Mouse (Mus musculus) lung, postnatal 14 days (tissue): ENCODE data around the gene Pde8b.

ENCODE experiments used
- DNase-seq: peaks from one replicate; pipeline ENCODE4 v3.0.0; 2021

Pde8b gene

GRCm38 (mm10) chr13:95131848-95132247 is 118.3 kb downstream of the Pde8b start:
- no peak for DNase-seq

DNA sequence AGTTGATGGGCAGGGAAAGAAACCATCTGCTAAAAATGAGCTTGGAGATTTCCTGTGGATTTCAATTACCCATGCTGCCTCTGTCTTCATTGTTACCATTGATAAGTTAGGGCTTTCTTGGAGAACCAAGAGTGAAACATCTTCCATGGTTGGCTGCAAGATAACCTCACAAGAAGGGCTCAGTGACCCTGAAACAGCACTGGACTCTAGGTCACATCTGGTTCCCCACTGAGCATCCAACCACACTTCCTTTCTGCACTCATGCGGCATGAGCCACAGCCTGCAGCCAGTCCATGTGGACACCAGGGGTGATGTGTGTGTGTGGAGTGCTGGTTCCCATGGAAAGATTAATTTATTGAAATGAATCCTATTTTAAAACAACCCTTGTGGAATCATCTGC is 119.1 kb downstream of the Pde8b start:
- no peak for DNase-seq

DNA sequence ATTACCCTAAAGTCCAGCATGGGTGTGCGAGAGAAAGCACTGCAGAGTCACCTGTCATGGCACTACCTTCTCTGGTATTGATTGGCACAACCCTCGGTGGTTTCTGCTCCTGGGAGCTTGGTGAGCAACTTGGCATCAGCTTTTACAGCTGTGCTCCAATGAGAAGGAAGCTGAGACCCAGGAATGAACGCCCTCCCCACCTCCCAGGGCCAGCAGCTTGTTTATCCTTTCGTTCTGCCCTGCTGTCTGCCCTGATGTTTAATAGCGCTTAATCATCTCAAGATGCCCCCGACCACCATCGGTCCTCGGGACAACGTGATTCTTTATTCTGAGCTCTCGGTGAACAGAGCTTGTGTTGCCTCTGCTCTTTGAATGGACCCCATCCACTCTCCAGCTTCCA is 122.8 kb downstream of the Pde8b start:
- no peak for DNase-seq

GRCm38 (mm10) chr13:95126801-95127200 is 123.3 kb downstream of the Pde8b start:
- no peak for DNase-seq

- DNase-seq, result no peak
These were observed 124.5 kb downstream of the Pde8b start for GRCm38 (mm10) chr13:95125546-95126215.

- no peak for DNase-seq
These were observed 129.6 kb downstream of the Pde8b start for GRCm38 (mm10) chr13:95120570-95120969.

GRCm38 (mm10) chr13:95113763-95114162 is 136.4 kb downstream of the Pde8b start:
- peak; percentile 24 for DNase-seq

DNA sequence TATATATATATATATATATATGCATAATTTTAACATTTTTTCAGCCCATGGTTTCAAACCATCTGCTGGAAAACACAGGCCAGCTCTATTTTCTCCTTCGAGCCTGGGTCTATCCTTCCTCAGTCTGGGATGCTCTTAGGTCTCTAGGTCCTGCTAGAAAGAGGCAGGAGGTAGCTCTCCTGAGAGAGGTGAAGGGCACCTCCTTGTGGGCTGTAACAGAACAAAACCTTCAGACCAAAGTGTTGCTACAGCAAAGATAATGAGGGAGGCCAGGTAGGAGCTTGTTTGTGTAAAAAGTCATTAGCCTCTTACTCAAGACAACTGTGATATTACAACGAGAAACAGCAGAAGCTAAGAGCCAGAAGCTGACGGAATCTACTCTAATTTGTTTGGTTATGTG is 140.6 kb downstream of the Pde8b start:
- DNase-seq, result no peak

GRCm38 (mm10) chr13:95108035-95108434 is 142.1 kb downstream of the Pde8b start:
- no peak for DNase-seq

DNA sequence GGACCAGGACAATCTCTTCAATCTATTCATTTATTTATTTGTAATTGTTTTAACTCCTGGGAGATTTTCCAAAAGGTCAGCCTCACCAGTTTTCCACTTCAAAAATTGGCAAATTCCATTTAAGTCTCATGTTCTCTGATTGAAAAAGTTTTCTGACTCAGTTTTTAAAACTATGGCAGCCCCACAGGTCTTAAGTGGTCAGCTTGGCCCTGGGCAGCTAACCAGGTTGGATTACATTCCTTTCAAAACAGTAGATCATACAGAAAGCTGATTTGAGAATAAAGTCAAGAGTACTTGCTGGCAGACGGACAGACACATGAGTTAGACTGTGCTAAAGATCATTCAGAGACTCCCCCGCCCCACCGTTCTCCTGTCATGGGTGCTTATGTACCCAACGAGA is 145.3 kb downstream of the Pde8b start:
- no peak for DNase-seq

GRCm38 (mm10) chr13:95102985-95103590 is 147.0 kb downstream of the Pde8b start:
- no peak for DNase-seq

DNA sequence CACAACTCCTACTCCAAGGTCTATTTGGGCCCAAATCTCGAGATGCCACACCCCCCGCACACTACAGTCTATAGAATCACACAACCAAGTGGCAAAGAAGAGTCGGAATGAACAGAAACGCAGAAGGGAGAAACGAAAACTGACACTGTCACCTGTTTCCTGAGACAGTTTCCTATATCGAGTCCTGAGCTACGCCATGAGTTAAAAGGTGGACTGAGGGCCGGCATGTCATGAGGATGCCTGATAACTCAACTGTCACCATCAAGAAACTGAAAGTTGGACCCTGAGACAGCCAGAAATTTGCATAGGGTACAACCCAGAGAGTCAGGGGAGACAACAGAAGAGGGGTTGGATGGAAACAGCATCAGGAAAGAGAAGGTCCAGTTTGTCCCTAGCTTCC is 148.8 kb downstream of the Pde8b start:
- no peak for DNase-seq

GRCm38 (mm10) chr13:95098931-95099720 is 151.0 kb downstream of the Pde8b start:
- DNase-seq, result no peak

DNA sequence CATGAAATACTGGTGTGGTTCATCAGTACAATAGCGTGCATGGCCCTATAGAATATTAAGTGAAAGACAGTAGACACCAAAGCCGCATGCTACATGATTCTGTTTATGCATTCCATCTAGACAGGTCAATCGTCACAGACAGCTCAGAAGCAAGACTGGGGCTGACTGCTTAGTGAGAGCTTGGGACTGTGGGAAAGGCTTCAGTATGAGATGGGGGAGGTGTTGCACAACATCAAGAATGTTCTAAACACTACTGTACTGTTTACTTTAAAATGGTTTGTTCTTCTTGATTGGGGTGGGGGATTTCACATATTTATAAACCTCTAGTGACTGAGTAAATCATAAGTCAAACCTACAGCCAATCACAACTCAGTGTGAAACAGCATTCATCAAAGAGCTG is 153.5 kb downstream of the Pde8b start:
- DNase-seq, result no peak

- DNase-seq, result no peak
These were observed 154.3 kb downstream of the Pde8b start for GRCm38 (mm10) chr13:95095860-95096259.

- DNase-seq, result no peak
These were observed 158.3 kb downstream of the Pde8b start for GRCm38 (mm10) chr13:95091546-95092445.

DNA sequence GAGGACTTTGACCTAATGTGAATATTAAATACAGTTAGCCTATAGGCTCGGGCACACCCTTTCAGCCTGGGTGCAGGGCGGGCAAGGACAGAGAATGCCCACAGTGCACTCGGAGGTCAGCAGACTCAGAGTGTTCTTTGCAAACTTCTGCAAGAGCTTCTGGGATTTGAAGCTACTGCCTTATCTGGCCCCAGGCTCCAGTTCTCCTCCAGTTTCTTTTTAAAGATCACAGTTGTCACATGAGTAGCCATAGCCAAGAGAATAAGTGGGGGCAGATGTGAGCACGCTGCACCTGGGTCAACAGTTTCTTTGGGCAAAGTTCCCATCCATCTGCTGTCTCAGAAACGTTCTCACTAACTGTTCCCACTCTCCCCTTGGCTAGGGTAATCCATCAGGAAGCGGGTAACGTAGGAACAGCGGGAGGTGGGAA is 162.8 kb downstream of the Pde8b start:
- DNase-seq, result no peak

- DNase-seq, result no peak
These were observed 164.1 kb downstream of the Pde8b start for GRCm38 (mm10) chr13:95086033-95086432.

GRCm38 (mm10) chr13:95082611-95083010 is 167.5 kb downstream of the Pde8b start:
- DNase-seq, result no peak

DNA sequence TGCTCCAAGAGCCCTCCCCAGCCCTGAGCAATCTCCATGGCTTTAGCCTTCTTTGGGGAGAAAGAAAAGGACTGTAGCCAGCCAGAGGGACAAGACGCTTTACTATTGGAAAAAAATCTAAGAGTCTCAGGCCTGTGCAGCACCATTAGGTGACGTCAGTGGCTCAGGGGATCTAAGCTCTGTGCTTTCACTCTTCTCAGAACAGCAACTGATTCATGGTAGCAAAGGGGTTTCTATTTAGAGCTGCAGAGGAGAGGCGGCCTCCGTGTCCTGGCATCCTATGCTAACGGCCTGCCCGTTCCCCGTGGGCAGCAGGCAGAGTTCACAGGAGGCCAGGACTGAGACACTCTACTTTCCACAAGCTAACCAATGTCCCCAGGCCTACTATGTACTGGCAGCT is 169.1 kb downstream of the Pde8b start:
- DNase-seq, result no peak

DNA sequence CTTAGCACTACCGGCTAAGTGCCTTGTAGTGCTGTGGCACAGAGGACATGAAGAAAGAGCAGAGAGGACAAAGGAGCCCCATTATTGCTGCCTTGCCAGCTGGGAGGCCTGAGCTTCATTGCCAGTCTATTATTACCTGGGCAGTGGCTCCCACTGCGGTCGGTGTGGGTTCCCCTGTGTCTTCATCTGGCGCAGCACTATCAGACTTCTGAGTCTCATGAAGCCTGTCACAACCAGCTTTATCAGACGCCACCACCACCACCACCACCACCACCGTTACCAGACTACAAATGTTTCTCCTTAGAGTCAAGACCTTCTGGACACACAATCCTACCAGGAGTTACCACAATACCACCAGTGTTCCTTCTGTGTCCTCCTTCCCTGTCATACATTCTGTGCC is 171.6 kb downstream of the Pde8b start:
- DNase-seq, result no peak

GRCm38 (mm10) chr13:95077688-95078087 is 172.4 kb downstream of the Pde8b start:
- DNase-seq, result no peak

GRCm38 (mm10) chr13:95076142-95076541 is 174.0 kb downstream of the Pde8b start:
- no peak for DNase-seq
